In the genomic region with DNA sequence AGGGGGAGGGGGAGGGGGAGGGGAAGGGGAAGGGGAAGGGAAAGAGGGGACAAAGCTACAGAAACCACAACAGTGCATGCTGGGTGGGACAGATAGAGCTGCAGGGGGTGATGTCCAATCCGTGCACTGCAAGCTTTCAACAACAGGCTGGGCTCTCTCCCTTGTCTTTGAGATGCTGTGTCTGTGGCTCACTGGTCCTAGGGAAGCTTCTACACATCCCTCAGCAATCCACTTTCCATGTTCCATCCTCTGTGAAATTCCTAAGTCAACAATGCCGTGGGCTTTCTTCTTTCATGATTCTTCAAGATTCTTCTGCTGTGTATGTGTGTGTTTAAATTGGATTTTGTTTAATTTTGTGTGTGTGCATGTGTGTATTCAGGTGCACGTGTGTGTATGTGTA, we compare ENCODE assay signal across 21 mouse cellular contexts.
DNase-seq lines count a peak whose midpoint lies in the region; ATAC-seq and TF ChIP-seq lines count a peak whose summit lies in the region.
"Had no signal": no experiment of that assay in that cellular context is flagged by ENCODE, and none has a peak within 500 bp of the region (broad histone marks: within the 10 kb centered on the region; RNA-seq: fewer than 3 reads in every experiment).

No protein-coding gene starts in this region.

- no peak overlapping the region for H3K9ac ChIP-seq in midbrain, embryonic 11.5 days (ENCODE audit: low read length)
- no peak overlapping the region for H3K9ac ChIP-seq in midbrain, postnatal 0 days (replicated peaks; ENCODE audit: low read length, poor library complexity, severe bottlenecking)
- no peak overlapping the region for H3K9ac ChIP-seq in limb, embryonic 13.5 days
- no peak overlapping the region for H3K9ac ChIP-seq in heart, adult 2 months (ENCODE audit: low read depth, low read length)
- H3K9ac ChIP-seq: hindbrain, embryonic 12.5 days; liver, postnatal 0 days had no signal

- TF ChIP-seq POLR2A in heart, adult 2 months (IDR thresholded peaks at IDR 0.05; ENCODE audit: insufficient read depth, low read depth, low read length), result no peak

- no peak for ATAC-seq in CD4-positive, CD25-positive, alpha-beta regulatory T cell, adult 4 months
- no peak for ATAC-seq in midbrain, embryonic 11.5 days (ENCODE audit: low FRiP score)
- ATAC-seq in midbrain, postnatal 0 days (ENCODE audit: low FRiP score), result no peak
- no peak for ATAC-seq in limb, embryonic 13.5 days (ENCODE audit: low FRiP score, low read depth)
- ATAC-seq: forebrain, embryonic 16.5 days; liver, postnatal 0 days had no signal

- TF ChIP-seq EP300 in heart, adult 2 months (IDR thresholded peaks at IDR 0.05; ENCODE audit: insufficient read depth, low read depth, low read length), result no peak

- intact Hi-C loops in heart, adult 2 months (cut with DNase I), result loop anchor here (5.0 kb wide), 1 partner anchor 81 kb away; no protein-coding TSS in a partner anchor

- H3K79me2 ChIP-seq in heart, adult 2 months (replicated peaks; ENCODE audit: control insufficient read depth, insufficient read depth, low read length), result no peaks in the 10 kb centered on the region

- no peak for TF ChIP-seq CTCF in midbrain, postnatal 0 days (IDR thresholded peaks at IDR 0.05)
- no peak for TF ChIP-seq CTCF in heart, adult 2 months (IDR thresholded peaks at IDR 0.05)

- no peaks in the 10 kb centered on the region for H3K9me3 ChIP-seq in midbrain, embryonic 11.5 days (ENCODE audit: control insufficient read depth, low read length)
- no peaks in the 10 kb centered on the region for H3K9me3 ChIP-seq in midbrain, postnatal 0 days (ENCODE audit: low read length)
- H3K9me3 ChIP-seq in limb, embryonic 13.5 days, result no peaks in the 10 kb centered on the region
- H3K9me3 ChIP-seq in forebrain, embryonic 10.5 days, result no peaks in the 10 kb centered on the region
- H3K9me3 ChIP-seq: hindbrain, embryonic 12.5 days; megakaryocyte, embryonic 14.5 days had no signal

- no peaks in the 10 kb centered on the region for H3K4me1 ChIP-seq in midbrain, embryonic 11.5 days (ENCODE audit: control insufficient read depth, insufficient read depth, low read length)
- no peaks in the 10 kb centered on the region; the same call in 1 of the 2 replicates for H3K4me1 ChIP-seq in midbrain, postnatal 0 days (ENCODE audit: insufficient read depth, low read length)
- H3K4me1 ChIP-seq in limb, embryonic 13.5 days, result peaks cover 54% of the 10 kb centered on the region
- H3K4me1 ChIP-seq in forebrain, embryonic 10.5 days, result peaks cover 40% of the 10 kb centered on the region
- peaks cover 18% of the 10 kb centered on the region for H3K4me1 ChIP-seq in heart, adult 2 months (ENCODE audit: control insufficient read depth, insufficient read depth, low read length)

- no peaks in the 10 kb centered on the region for H3K36me3 ChIP-seq in midbrain, embryonic 11.5 days (ENCODE audit: control insufficient read depth, insufficient read depth, low read length)
- no peaks in the 10 kb centered on the region for H3K36me3 ChIP-seq in midbrain, postnatal 0 days (ENCODE audit: insufficient read depth, low read length)
- H3K36me3 ChIP-seq in limb, embryonic 13.5 days, result no peaks in the 10 kb centered on the region
- H3K36me3 ChIP-seq in forebrain, embryonic 10.5 days (replicated peaks), result no peaks in the 10 kb centered on the region
- no peaks in the 10 kb centered on the region for H3K36me3 ChIP-seq in heart, adult 2 months (ENCODE audit: control insufficient read depth, insufficient read depth, low read length)
- H3K36me3 ChIP-seq: hindbrain, embryonic 12.5 days had no signal

- WGBS in midbrain, embryonic 11.5 days, result 71% methylated on average over 3 of the region's 3 CpGs
- WGBS in midbrain, postnatal 0 days, result 72% methylated on average over 3 of the region's 3 CpGs
- WGBS in limb, embryonic 13.5 days, result 73% methylated on average over 3 of the region's 3 CpGs
- WGBS in forebrain, embryonic 10.5 days, result 65% methylated on average over 3 of the region's 3 CpGs
- 70% methylated on average over 3 of the region's 3 CpGs for WGBS in heart, adult 2 months

- H3K27me3 ChIP-seq in midbrain, embryonic 11.5 days (ENCODE audit: control insufficient read depth, insufficient read depth, low read length), result no peaks in the 10 kb centered on the region
- H3K27me3 ChIP-seq in midbrain, postnatal 0 days (ENCODE audit: insufficient read depth, low read length), result no peaks in the 10 kb centered on the region
- no peaks in the 10 kb centered on the region; the same call in 1 of the 2 replicates for H3K27me3 ChIP-seq in limb, embryonic 13.5 days
- no peaks in the 10 kb centered on the region; the same call in 1 of the 2 replicates for H3K27me3 ChIP-seq in forebrain, embryonic 10.5 days (ENCODE audit: poor library complexity, severe bottlenecking)
- no peaks in the 10 kb centered on the region for H3K27me3 ChIP-seq in heart, adult 2 months (ENCODE audit: control insufficient read depth, insufficient read depth, low read length)
- H3K27me3 ChIP-seq: hindbrain, embryonic 12.5 days had no signal

- DNase-seq in CD4-positive, CD25-positive, alpha-beta regulatory T cell, adult 2 months (ENCODE audit: low read depth, low spot score), result peak; percentile 28
- peak; percentile 79 for DNase-seq in midbrain, embryonic 11.5 days (ENCODE audit: low spot score, missing footprints)
- no peak for DNase-seq in midbrain, postnatal 0 days (ENCODE audit: low spot score)
- DNase-seq in forebrain, embryonic 10.5 days (ENCODE audit: extremely low spot score, low spot score), result no peak
- no peak for DNase-seq in ovary, postnatal 14 days (ENCODE audit: low spot score)
- no peak for DNase-seq in heart, adult 2 months
- DNase-seq: adrenal gland, adult 2 months; cerebellum, adult 11-12 months; cerebellum, postnatal 10 days; gastrocnemius, postnatal 14 days; kidney, adult 11 months; layer of hippocampus, adult 9-11 months; liver, postnatal 0 days; lung, postnatal 14 days; midbrain, embryonic 14.5 days had no signal

- H3K4me3 ChIP-seq in midbrain, embryonic 11.5 days (ENCODE audit: low read depth, low read length), result no peak overlapping the region
- no peak overlapping the region for H3K4me3 ChIP-seq in midbrain, postnatal 0 days (ENCODE audit: low read depth, low read length)
- H3K4me3 ChIP-seq in limb, embryonic 13.5 days, result no peak overlapping the region
- H3K4me3 ChIP-seq in forebrain, embryonic 10.5 days, result no peak overlapping the region
- H3K4me3 ChIP-seq in heart, adult 2 months, result no peak overlapping the region
- H3K4me3 ChIP-seq: hindbrain, embryonic 12.5 days; megakaryocyte, embryonic 14.5 days had no signal

- no peak overlapping the region for H3K27ac ChIP-seq in midbrain, embryonic 11.5 days (ENCODE audit: low read depth, low read length)
- H3K27ac ChIP-seq in midbrain, postnatal 0 days (ENCODE audit: low read depth, low read length), result no peak overlapping the region
- H3K27ac ChIP-seq in limb, embryonic 13.5 days, result peak overlapping the region; percentile 97
- no peak overlapping the region for H3K27ac ChIP-seq in forebrain, embryonic 10.5 days
- no peak overlapping the region for H3K27ac ChIP-seq in heart, adult 2 months

- no peak overlapping the region for H3K4me2 ChIP-seq in midbrain, embryonic 11.5 days
- no peak overlapping the region for H3K4me2 ChIP-seq in midbrain, postnatal 0 days (ENCODE audit: low read depth, low read length, poor library complexity, severe bottlenecking)
- no peak overlapping the region for H3K4me2 ChIP-seq in limb, embryonic 13.5 days (replicated peaks)
- H3K4me2 ChIP-seq: hindbrain, embryonic 12.5 days; liver, embryonic 11.5 days had no signal

Comparison
In these comparisons a context has a peak if more than half of its experiments do, and no peak if none do; other contexts are left out.
1. DNase-seq: peak in CD4-positive, CD25-positive, alpha-beta regulatory T cell, adult 2 months (single experiment) and midbrain, embryonic 11.5 days (single experiment); none in midbrain, postnatal 0 days (single experiment), forebrain, embryonic 10.5 days (single experiment), ovary, postnatal 14 days (single experiment) and heart, adult 2 months (0 of 2).